Mouse (Mus musculus): ENCODE measurements at regions not wholly inside any gene's neighbourhood (a gene's known extent, or its start where the extent isn't known, plus 50 kb on each side); places are given as distances from the start of the nearest gene placed in this dataset.

DNA sequence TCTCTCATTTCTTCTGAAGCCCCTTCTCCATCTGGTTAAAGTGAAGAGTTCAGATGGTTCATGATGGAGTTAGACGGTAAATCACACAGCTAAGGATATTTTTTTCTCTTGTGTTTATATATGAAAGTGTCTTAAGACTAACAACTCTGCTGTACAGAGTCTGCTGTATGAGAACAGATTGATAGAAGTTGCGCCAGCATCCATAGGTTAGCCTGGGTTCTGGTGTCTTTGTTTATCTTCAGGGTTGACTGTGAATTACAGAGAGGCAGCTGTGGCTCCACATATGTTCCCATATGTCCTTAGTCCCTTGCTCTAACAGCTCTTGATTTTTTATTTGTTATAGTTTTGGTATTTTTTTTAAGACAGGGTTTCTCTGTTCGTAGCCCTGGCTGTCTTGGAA lies 334.9 kb upstream of the Api5 start:
- Histone ChIP-seq H3K4me1 (ENCODE audit: control insufficient read depth, insufficient read depth, low read length) (no peaks in the 10 kb centered on the region), H3K36me3 (ENCODE audit: control insufficient read depth, insufficient read depth, low read length) (no peaks in the 10 kb centered on the region), H3K4me3 (ENCODE audit: low read depth, low read length) (no peak overlapping the region), H3K9me3 (ENCODE audit: control insufficient read depth, low read length) (no peaks in the 10 kb centered on the region), H3K9ac (replicated peaks; ENCODE audit: low read depth, low read length) (no peak overlapping the region), H3K27me3 (ENCODE audit: control insufficient read depth, insufficient read depth, low read length) (no peaks in the 10 kb centered on the region), H3K4me2 (ENCODE audit: low read depth, low read length) (no peak overlapping the region), H3K27ac (ENCODE audit: low read depth, low read length) (no peak overlapping the region)
- 87% methylated on average over 3 of the region's 3 CpGs for WGBS
- no peak for ATAC-seq (ENCODE audit: low read depth)

DNA sequence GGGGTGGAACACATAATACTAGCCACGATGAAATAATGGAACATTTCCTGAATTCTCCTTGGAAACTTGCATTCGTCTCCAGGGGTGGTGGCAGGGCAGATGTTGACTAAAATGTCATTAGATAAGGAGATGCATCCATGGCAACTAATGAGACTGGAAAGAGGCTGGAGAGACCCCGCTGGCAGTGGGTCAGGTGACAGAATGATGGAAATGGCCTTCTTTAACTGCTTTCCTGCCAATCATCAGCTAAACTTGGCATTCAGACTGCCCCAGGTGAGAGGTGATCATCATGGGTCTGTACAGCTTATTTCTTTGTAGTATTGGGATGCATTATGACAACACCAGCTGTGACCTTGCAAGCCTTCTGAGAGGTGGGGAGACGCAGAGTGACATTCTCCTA lies 334.3 kb upstream of the Api5 start:
- Histone ChIP-seq H3K4me3 (ENCODE audit: low read depth, low read length) (no peak overlapping the region), H3K4me1 (ENCODE audit: control insufficient read depth, insufficient read depth, low read length) (no peaks in the 10 kb centered on the region), H3K4me2 (ENCODE audit: low read depth, low read length) (no peak overlapping the region), H3K9me3 (ENCODE audit: control insufficient read depth, low read length) (no peaks in the 10 kb centered on the region), H3K27ac (ENCODE audit: low read depth, low read length) (no peak overlapping the region), H3K27me3 (ENCODE audit: control insufficient read depth, insufficient read depth, low read length) (no peaks in the 10 kb centered on the region), H3K9ac (replicated peaks; ENCODE audit: low read depth, low read length) (no peak overlapping the region), H3K36me3 (ENCODE audit: control insufficient read depth, insufficient read depth, low read length) (no peaks in the 10 kb centered on the region)
- WGBS: 50% methylated on average over 4 of the region's 4 CpGs
- ATAC-seq (ENCODE audit: low read depth): no peak

DNA sequence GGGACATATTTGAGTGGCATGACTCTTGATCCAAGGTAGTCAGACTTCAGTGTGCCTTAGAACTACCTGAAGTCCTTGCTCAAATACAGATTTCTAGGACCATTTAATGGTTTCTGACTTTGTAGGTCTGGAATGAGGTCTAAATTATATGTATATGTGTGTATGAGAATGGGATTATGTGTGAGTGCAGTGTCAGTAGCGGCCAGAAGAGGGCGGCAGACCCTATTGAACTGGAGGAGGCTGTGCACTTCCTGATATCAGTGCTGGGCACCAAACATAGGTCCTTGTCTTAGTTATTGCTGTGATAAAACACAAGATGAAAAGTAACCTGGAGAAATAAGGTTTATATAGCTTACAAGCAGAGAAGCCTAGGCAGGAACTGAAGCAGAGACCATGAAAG lies 328.6 kb upstream of the Api5 start:
- Histone ChIP-seq H3K9me3 (ENCODE audit: control insufficient read depth, low read length) (no peaks in the 10 kb centered on the region), H3K9ac (replicated peaks; ENCODE audit: low read depth, low read length) (no peak overlapping the region), H3K27me3 (ENCODE audit: control insufficient read depth, insufficient read depth, low read length) (no peaks in the 10 kb centered on the region), H3K36me3 (ENCODE audit: control insufficient read depth, insufficient read depth, low read length) (no peaks in the 10 kb centered on the region), H3K27ac (ENCODE audit: low read depth, low read length) (no peak overlapping the region), H3K4me3 (ENCODE audit: low read depth, low read length) (no peak overlapping the region), H3K4me2 (ENCODE audit: low read depth, low read length) (no peak overlapping the region), H3K4me1 (ENCODE audit: control insufficient read depth, insufficient read depth, low read length) (no peaks in the 10 kb centered on the region)
- WGBS: 94% methylated on average over 2 of the region's 2 CpGs
- ATAC-seq (ENCODE audit: low read depth): no peak

DNA sequence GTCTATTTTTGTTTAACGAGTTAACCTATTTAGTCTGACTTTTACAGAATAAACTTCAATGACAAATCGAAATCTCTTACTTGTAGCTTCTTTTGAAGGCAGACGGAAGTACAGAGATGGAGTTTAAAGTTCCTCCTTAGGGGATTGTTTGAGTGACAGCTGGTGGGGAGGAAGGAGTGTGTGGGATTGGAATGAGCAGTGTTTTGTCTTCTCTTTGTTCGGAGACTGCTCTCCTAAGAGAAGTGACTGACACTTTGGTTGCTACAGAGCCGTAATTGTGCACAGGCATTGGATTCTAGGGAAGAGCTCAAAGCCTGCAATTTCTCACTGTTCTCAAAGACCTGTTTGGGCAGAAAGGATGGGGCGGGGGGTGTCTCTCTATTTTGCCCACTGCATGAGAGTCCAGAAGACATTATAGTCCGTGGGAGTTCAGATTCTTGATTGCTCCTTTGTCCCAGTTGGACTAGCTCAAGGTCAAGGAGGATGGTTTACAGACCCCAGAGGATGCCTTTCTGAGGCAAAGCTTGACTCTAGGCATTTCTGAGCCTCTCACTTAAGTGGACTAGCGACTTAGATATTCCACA lies 327.0 kb upstream of the Api5 start:
- ATAC-seq (ENCODE audit: low read depth): peak; percentile 34; the same call in 1 of the 2 replicates
- H3K4me3 ChIP-seq (ENCODE audit: low read depth, low read length): no peak overlapping the region
- no peak overlapping the region for H3K27ac ChIP-seq (ENCODE audit: low read depth, low read length)
- H3K9ac ChIP-seq (replicated peaks; ENCODE audit: low read depth, low read length): no peak overlapping the region
- no peaks in the 10 kb centered on the region for H3K27me3 ChIP-seq (ENCODE audit: control insufficient read depth, insufficient read depth, low read length)
- H3K36me3 ChIP-seq (ENCODE audit: control insufficient read depth, insufficient read depth, low read length): no peaks in the 10 kb centered on the region
- H3K4me2 ChIP-seq (ENCODE audit: low read depth, low read length): no peak overlapping the region
- H3K4me1 ChIP-seq (ENCODE audit: control insufficient read depth, insufficient read depth, low read length): no peaks in the 10 kb centered on the region
- no peaks in the 10 kb centered on the region for H3K9me3 ChIP-seq (ENCODE audit: control insufficient read depth, low read length)
- 24% methylated on average over 8 of the region's 8 CpGs for whole genome bisulfite sequencing

DNA sequence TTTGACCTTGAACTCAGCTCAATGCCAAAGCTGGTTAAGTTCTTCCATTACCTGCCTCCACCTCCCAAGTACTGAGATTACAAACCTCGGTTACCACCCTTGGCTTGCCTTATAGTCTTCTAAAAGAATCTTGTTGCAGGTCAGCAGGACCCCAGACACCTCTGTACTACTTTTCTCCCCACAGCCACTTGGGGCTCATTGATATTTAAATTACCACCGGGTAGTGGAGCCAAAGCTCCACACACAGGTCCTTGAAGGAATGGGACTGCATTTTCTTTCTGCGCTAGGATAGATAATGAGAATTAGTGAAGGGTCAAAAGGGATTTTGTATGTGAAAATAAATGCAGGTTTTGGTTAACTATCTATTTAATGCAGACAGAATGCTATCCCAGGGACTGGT lies 326.5 kb upstream of the Api5 start:
- no peak for ATAC-seq (ENCODE audit: low read depth)
- Histone ChIP-seq H3K9ac (replicated peaks; ENCODE audit: low read depth, low read length) (no peak overlapping the region), H3K4me1 (ENCODE audit: control insufficient read depth, insufficient read depth, low read length) (no peaks in the 10 kb centered on the region), H3K27me3 (ENCODE audit: control insufficient read depth, insufficient read depth, low read length) (no peaks in the 10 kb centered on the region), H3K9me3 (ENCODE audit: control insufficient read depth, low read length) (no peaks in the 10 kb centered on the region), H3K36me3 (ENCODE audit: control insufficient read depth, insufficient read depth, low read length) (no peaks in the 10 kb centered on the region), H3K4me2 (ENCODE audit: low read depth, low read length) (no peak overlapping the region), H3K27ac (ENCODE audit: low read depth, low read length) (no peak overlapping the region), H3K4me3 (ENCODE audit: low read depth, low read length) (no peak overlapping the region)
- WGBS: 5% methylated on average over 3 of the region's 3 CpGs

DNA sequence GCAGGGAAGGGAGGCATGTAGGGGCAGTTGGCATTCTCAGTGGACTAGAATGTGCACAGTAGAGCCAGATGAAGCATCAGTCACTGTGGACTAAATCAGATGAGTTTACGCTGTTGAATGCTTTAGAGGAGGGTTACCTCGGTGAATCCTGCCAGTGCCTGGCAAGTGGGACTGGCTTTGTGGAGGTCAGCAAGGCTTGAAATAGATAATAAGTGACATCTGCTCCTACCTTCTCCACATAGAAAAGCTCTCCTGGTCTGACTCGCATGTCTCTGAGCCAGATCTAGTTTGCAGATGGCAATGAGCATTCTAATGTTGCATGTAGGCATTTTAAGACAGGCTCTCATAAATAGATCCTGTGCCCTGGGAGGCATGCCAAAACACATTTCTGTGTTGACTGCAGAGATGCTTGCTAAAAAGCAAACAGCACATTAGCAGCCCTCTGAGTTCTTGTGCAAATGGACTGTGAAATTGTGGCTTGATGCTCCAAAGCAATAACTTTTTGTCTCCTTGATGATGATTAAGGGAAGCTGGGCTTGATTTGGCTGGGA lies 310.3 kb upstream of the Api5 start:
- Histone ChIP-seq H3K4me1 (ENCODE audit: control insufficient read depth, insufficient read depth, low read length) (no peaks in the 10 kb centered on the region), H3K9me3 (ENCODE audit: control insufficient read depth, low read length) (no peaks in the 10 kb centered on the region), H3K9ac (replicated peaks; ENCODE audit: low read depth, low read length) (no peak overlapping the region), H3K27me3 (ENCODE audit: control insufficient read depth, insufficient read depth, low read length) (no peaks in the 10 kb centered on the region), H3K4me2 (ENCODE audit: low read depth, low read length) (no peak overlapping the region), H3K4me3 (ENCODE audit: low read depth, low read length) (no peak overlapping the region), H3K36me3 (ENCODE audit: control insufficient read depth, insufficient read depth, low read length) (no peaks in the 10 kb centered on the region), H3K27ac (ENCODE audit: low read depth, low read length) (no peak overlapping the region)
- WGBS: 88% methylated on average over 3 of the region's 3 CpGs
- ATAC-seq (ENCODE audit: low read depth): no peak

DNA sequence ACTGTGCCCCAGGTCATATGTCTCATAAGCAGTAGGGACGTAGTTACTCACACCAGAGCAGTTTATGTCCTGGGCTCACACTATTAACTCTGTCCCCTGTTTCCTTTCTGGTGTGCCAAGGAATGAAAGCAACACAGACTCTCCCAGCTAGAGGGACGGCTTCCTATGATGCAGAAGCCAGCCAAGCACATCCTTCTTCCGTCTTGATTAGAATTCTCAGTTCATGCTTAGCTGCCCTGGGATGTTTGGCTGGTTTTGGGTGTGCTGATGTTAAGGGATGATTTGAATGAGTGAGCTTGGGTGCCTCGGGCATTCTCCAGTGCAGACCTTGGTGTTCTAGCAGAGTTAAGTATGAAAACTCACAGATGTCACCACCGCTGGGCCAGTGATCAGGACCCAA lies 291.9 kb upstream of the Api5 start:
- H3K4me2 ChIP-seq (ENCODE audit: low read depth, low read length): no peak overlapping the region
- no peak overlapping the region for H3K9ac ChIP-seq (replicated peaks; ENCODE audit: low read depth, low read length)
- no peaks in the 10 kb centered on the region for H3K27me3 ChIP-seq (ENCODE audit: control insufficient read depth, insufficient read depth, low read length)
- H3K36me3 ChIP-seq (ENCODE audit: control insufficient read depth, insufficient read depth, low read length): no peaks in the 10 kb centered on the region
- H3K4me3 ChIP-seq (ENCODE audit: low read depth, low read length): no peak overlapping the region
- H3K27ac ChIP-seq (ENCODE audit: low read depth, low read length): no peak overlapping the region
- H3K9me3 ChIP-seq (ENCODE audit: control insufficient read depth, low read length): no peaks in the 10 kb centered on the region
- no peak for ATAC-seq (ENCODE audit: low read depth)
- WGBS: 83% methylated on average over 5 of the region's 5 CpGs
- no peaks in the 10 kb centered on the region for H3K4me1 ChIP-seq (ENCODE audit: control insufficient read depth, insufficient read depth, low read length)

DNA sequence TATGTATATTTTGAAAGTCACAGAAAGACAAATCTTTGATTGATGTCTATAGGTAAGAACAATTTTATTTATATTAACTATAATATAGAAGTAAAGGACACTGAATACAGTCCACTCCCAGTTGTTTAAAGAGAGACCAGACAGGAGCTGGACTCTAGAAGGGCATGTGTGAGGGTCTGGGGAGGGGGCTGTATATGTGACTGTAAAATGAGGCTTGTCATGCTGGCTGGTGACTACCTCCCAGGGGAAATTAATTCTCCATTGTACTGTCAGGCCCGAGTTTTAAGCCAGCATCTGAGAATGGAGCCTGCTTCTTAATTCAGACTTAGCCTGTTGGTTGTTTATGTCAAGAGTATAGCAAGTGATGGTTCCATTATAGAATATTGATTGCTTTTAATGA lies 261.4 kb upstream of the Api5 start:
- Histone ChIP-seq H3K27me3 (ENCODE audit: control insufficient read depth, insufficient read depth, low read length) (no peaks in the 10 kb centered on the region), H3K27ac (ENCODE audit: low read depth, low read length) (no peak overlapping the region), H3K4me2 (ENCODE audit: low read depth, low read length) (no peak overlapping the region), H3K9me3 (ENCODE audit: control insufficient read depth, low read length) (no peaks in the 10 kb centered on the region), H3K4me3 (ENCODE audit: low read depth, low read length) (no peak overlapping the region), H3K36me3 (ENCODE audit: control insufficient read depth, insufficient read depth, low read length) (no peaks in the 10 kb centered on the region), H3K9ac (replicated peaks; ENCODE audit: low read depth, low read length) (no peak overlapping the region), H3K4me1 (ENCODE audit: control insufficient read depth, insufficient read depth, low read length) (no peaks in the 10 kb centered on the region)
- WGBS: 36% methylated on average over 1 of the region's 1 CpGs
- no peak for ATAC-seq (ENCODE audit: low read depth)

DNA sequence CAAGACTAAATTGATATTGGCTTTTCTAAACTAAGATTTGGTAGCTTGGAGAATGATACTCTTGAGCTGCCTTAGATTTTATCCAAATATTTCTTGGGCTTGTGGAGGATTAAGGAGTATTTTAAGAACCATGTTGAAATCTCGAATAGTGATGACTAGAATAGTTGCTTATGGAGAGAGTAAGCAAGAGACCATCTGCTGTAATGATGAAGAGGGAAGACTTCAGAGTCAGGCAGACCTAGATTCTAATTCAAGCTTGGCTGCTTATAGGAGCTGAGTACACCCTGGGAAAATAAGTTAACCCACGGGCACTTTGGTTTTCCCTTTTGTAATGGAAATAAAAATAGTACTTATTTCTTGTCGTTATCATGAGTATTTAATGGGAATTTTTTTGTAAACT lies 257.3 kb upstream of the Api5 start:
- Histone ChIP-seq H3K4me1 (ENCODE audit: control insufficient read depth, insufficient read depth, low read length) (no peaks in the 10 kb centered on the region), H3K9me3 (ENCODE audit: control insufficient read depth, low read length) (no peaks in the 10 kb centered on the region), H3K27me3 (ENCODE audit: control insufficient read depth, insufficient read depth, low read length) (no peaks in the 10 kb centered on the region), H3K36me3 (ENCODE audit: control insufficient read depth, insufficient read depth, low read length) (no peaks in the 10 kb centered on the region), H3K9ac (replicated peaks; ENCODE audit: low read depth, low read length) (no peak overlapping the region), H3K4me3 (ENCODE audit: low read depth, low read length) (no peak overlapping the region), H3K4me2 (ENCODE audit: low read depth, low read length) (no peak overlapping the region), H3K27ac (ENCODE audit: low read depth, low read length) (no peak overlapping the region)
- ATAC-seq (ENCODE audit: low read depth): no peak
- WGBS: 66% methylated on average over 3 of the region's 3 CpGs

All from neural tube, embryonic 14.5 days (tissue).